Mouse (Mus musculus) stomach, postnatal 0 days (tissue): ENCODE data around the gene Fes. TPM values are rescaled to one million over a fixed set of nuclear protein-coding genes. Genes with fewer than 3 reads are reported as not detected.

Source experiments
- ATAC-seq: fragments of 200-750 bp; cut with Nextera tagmentation; 2 replicates; pipeline ENCODE4 v1.8.0; 2017; ENCODE audit not compliant: low FRiP score, low TSS enrichment
- DNase-seq: peaks from one replicate; pipeline ENCODE4 v3.0.0-alpha.2; 2016; ENCODE audit warnings: low spot score
- H3K27ac ChIP-seq: fragments of 300-500 bp; sonication (generic); replicated peaks from 2 replicates; pipeline ENCODE4 v1.5.1; 2014; ENCODE audit warnings: mild to moderate bottlenecking, control low read depth
- H3K27me3 ChIP-seq: fragments of 300-500 bp; sonication (generic); 2 replicates; pipeline ENCODE4 v1.6.1; 2014; ENCODE audit warnings: low read length; ENCODE audit not compliant: control insufficient read depth, insufficient read depth
- H3K36me3 ChIP-seq: fragments of 300-500 bp; sonication (generic); 2 replicates; pipeline ENCODE4 v1.6.1; 2014; ENCODE audit warnings: low read length, mixed read lengths; ENCODE audit not compliant: control insufficient read depth, insufficient read depth
- H3K4me1 ChIP-seq: fragments of 300-500 bp; sonication (generic); replicated peaks from 2 replicates; pipeline ENCODE4 v1.6.1; 2014; ENCODE audit warnings: antibody characterized with exemption; ENCODE audit not compliant: control insufficient read depth, insufficient read depth
- H3K4me2 ChIP-seq: fragments of 300-500 bp; sonication (generic); replicated peaks from 2 replicates; pipeline ENCODE4 v1.6.1; 2014; ENCODE audit warnings: low read depth, mild to moderate bottlenecking, control low read depth, moderate library complexity
- H3K4me3 ChIP-seq: fragments of 300-500 bp; sonication (generic); 2 replicates; pipeline ENCODE4 v1.5.1; 2014; ENCODE audit warnings: low read depth, low read length, control low read depth
- H3K9ac ChIP-seq: fragments of 300-500 bp; sonication (generic); 2 replicates; pipeline ENCODE4 v1.6.1; 2014; ENCODE audit warnings: mild to moderate bottlenecking, low read length, control low read depth, mixed read lengths
- H3K9me3 ChIP-seq: fragments of 300-500 bp; sonication (generic); 2 replicates; pipeline ENCODE4 v1.6.1; 2016; ENCODE audit warnings: low read length; ENCODE audit not compliant: control insufficient read depth
- CTCF ChIP-seq: IDR thresholded peaks from 2 replicates; pipeline ENCODE4 v1.5.1; 2016; ENCODE audit warnings: antibody characterized with exemption, low read depth, mild to moderate bottlenecking, moderate library complexity
- EP300 ChIP-seq: optimal IDR thresholded peaks from 2 replicates; pipeline ENCODE3; 2016; ENCODE audit warnings: antibody characterized with exemption
- WGBS: fragments of 180-500 bp; shearing (Covaris S2); extraction: QIAGEN DNeasy Blood & Tissue Kit; methylation state at CpG from one replicate; pipeline ENCODE4 v1.1.7; 2014; 5-methylcytosine and 5-hydroxymethylcytosine counted together
- polyA plus RNA-seq: library from polyadenylated mRNA; unstranded; fragments of >200 nt; fragmentation: Nextera tagmentation; extraction: Ambion mirVana; gene quantifications from 2 replicates; pipeline ENCODE4 v1.2.1, GENCODE M21; 2015

Gene Fes
- polyA plus RNA-seq, 1 experiment from 2014 or later, result 6.2 TPM

DNA sequence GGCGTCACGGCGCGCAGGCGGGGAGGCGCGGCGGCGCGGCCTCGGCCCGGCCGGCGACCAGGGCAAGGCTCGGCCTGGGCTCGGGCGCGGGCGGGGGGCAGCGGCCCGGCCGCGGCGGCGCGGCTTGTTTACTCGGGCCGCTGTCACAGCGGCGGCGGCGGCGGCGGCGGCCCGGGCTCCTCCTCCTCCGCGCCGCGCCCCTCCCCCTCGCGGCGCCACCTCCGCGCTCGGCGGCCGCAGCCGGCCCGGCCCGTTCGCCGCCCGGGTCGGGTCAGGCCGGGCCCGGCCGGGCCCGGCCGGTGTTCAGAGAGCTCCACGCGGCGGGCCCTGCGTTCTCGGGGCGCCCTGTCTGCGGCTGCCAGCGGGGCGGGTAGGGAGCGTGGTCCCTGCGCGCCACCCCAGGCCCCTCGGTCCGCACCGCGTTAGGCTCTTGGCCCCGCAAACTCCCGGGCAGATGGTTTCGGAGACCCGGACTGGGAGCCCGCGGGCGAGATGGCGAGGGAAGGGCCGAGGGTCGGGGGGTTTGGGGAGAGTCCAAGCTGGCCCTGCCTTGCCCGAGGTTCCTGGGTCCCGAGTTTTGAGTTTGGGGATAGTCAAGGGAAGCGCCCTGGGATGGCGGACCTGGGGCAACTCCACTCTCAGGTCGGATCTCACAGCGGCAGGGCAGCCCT lies 15.0 kb upstream of the Fes start:
- TF ChIP-seq CTCF (no peak), EP300 (no peak)
- peak; percentile 73 for ATAC-seq
- Histone ChIP-seq H3K4me1 (peaks cover 6% of the 10 kb centered on the region; the same call in 1 of the 2 replicates), H3K4me2 (peak overlapping the region; percentile 95), H3K27ac (peak overlapping the region; percentile 98), H3K36me3 (peaks cover 6% of the 10 kb centered on the region; the same call in 1 of the 2 replicates), H3K4me3 (peak overlapping the region; percentile 87), H3K9ac (peak overlapping the region; percentile 98), H3K27me3 (no peaks in the 10 kb centered on the region), H3K9me3 (no peaks in the 10 kb centered on the region)
- DNase-seq, result peak; percentile 75
- WGBS, result under 1% methylated on average over 23 of the region's 92 CpGs

DNA sequence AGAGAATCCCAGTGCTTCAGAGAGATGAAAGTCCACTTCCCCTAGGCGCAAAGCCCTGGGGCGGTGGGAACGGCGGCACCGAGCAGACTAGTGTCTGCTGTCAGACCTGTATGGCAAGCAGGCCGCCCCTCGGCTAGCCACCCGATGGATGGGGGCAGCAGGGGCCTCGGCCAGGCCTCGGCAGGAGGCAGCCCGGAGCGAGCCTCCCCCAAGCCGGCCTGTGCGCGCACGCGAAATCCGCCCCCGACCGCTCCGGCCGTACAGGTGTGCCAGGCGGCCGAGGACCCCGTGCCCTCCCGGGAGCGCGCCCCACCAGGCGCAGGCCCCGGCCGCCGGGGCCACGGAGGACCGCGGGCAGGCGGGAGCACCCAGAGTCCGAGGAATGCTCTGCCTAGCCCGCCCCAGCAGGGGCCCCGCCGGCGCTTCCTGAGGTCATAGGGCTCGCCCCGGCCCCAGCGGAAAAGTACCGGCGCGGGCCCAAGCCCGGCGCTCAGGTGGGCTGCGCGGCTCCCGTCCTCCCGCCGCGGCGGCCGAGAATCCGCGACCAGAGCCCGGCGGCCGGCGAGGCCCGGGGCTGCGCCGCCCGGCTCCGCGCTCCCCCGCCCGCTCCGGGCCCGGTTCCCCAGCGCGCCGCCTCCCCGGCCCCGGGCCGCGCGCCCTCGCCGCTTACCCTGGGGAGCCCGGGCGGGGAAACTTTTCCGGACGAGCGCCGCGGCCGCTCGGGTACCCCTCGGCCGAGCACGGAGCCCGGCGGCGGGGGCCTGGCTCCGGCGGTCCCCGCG lies 14.3 kb upstream of the Fes start:
- DNase-seq (peak; percentile 55), ATAC-seq (peak; percentile 37)
- Histone ChIP-seq H3K4me2 (peak overlapping the region; percentile 95), H3K27me3 (no peaks in the 10 kb centered on the region), H3K4me1 (peaks cover 4% of the 10 kb centered on the region; the same call in 1 of the 2 replicates), H3K9ac (peak overlapping the region; percentile 98), H3K9me3 (no peaks in the 10 kb centered on the region), H3K4me3 (peak overlapping the region; percentile 87), H3K36me3 (peaks cover 7% of the 10 kb centered on the region; the same call in 1 of the 2 replicates), H3K27ac (peak overlapping the region; percentile 98)
- TF ChIP-seq CTCF (no peak), EP300 (no peak)
- under 1% methylated on average over 60 of the region's 102 CpGs for WGBS

- TF ChIP-seq CTCF (no peak), EP300 (no peak)
- Histone ChIP-seq H3K4me1 (peaks cover 4% of the 10 kb centered on the region; the same call in 1 of the 2 replicates), H3K36me3 (peaks cover 11% of the 10 kb centered on the region), H3K27me3 (no peaks in the 10 kb centered on the region), H3K4me3 (peak overlapping the region; percentile 87), H3K9me3 (no peaks in the 10 kb centered on the region), H3K4me2 (peak overlapping the region; percentile 95), H3K27ac (peak overlapping the region; percentile 98), H3K9ac (peak overlapping the region; percentile 98)
- DNase-seq (peak; percentile 56), ATAC-seq (peak; percentile 6; the same call in 1 of the 2 replicates)
- 30% methylated on average over 5 of the region's 5 CpGs for WGBS
These were observed 13.5 kb upstream of the Fes start for GRCm38 (mm10) chr7:80401041-80401859.

DNA sequence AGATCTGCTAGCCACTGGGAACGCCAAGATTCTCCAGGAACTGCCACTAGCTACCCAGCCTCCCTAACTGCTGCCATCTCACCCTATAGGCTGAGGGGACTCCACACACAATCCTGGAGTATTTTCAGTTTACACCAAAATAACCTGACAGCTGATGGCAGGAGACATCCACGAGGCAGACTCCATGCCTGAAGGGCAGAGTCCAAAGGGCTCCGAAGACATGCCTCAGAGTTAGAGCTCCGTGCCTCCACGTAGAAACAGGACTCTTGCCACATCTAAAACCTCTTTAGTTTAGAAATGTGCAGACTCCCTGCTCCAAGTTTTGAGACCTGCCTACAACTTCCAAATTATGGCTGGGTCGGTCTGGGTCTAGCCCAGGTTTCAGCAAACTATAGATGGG lies 12.8 kb upstream of the Fes start:
- ATAC-seq, result no peak
- H3K9me3 ChIP-seq, result no peaks in the 10 kb centered on the region
- H3K4me1 ChIP-seq, result peaks cover 4% of the 10 kb centered on the region; the same call in 1 of the 2 replicates
- H3K9ac ChIP-seq, result peak overlapping the region; percentile 45
- 58% methylated on average over 6 of the region's 6 CpGs for WGBS
- TF ChIP-seq EP300 (no peak), CTCF (no peak)
- H3K36me3 ChIP-seq, result peaks cover 11% of the 10 kb centered on the region
- H3K4me2 ChIP-seq, result peak overlapping the region; percentile 95
- H3K27me3 ChIP-seq, result no peaks in the 10 kb centered on the region
- no peak for DNase-seq
- 0 out of 2 replicates have a peak overlapping the region, but pooled peaks have one; percentile 13 for H3K27ac ChIP-seq
- peak overlapping the region; percentile 87 for H3K4me3 ChIP-seq

GRCm38 (mm10) chr7:80400099-80400498 lies 12.4 kb upstream of the Fes start:
- TF ChIP-seq EP300 (no peak), CTCF (peak; percentile 49)
- Histone ChIP-seq H3K9me3 (no peaks in the 10 kb centered on the region), H3K4me2 (peak overlapping the region; percentile 95), H3K9ac (peak overlapping the region; percentile 45), H3K4me1 (peaks cover 4% of the 10 kb centered on the region; the same call in 1 of the 2 replicates), H3K27ac (0 out of 2 replicates have a peak overlapping the region, but pooled peaks have one; percentile 13), H3K27me3 (no peaks in the 10 kb centered on the region), H3K36me3 (peaks cover 16% of the 10 kb centered on the region), H3K4me3 (peak overlapping the region; percentile 87; the same call in 1 of the 2 replicates)
- ATAC-seq (peak; percentile 14; the same call in 1 of the 2 replicates), DNase-seq (peak; percentile 83)
- 46% methylated on average over 5 of the region's 5 CpGs for WGBS
